Mouse (Mus musculus) megakaryocyte, embryonic 14.5 days (primary cell): ENCODE measurements around the gene Prr36.

Experiments
- FLI1 ChIP-seq: IDR thresholded peaks from 2 replicates; pipeline ENCODE4 v1.6.1; 2012; ENCODE audit warnings: low read length, inconsistent platforms, mixed read lengths
- GATA1 ChIP-seq: IDR thresholded peaks from 3 replicates; pipeline ENCODE4 v1.6.1; 2012; ENCODE audit warnings: mixed read lengths, low read length, inconsistent platforms, borderline replicate concordance

GRCm38 (mm10) chr8:4258233-4258632 lies 41.0 kb upstream of the Prr36 start:
- TF ChIP-seq GATA1 = no peak
- no peak for TF ChIP-seq FLI1
